Mouse (Mus musculus): ENCODE data around the gene Usb1. TPM values are rescaled to one million over a fixed set of nuclear protein-coding genes. Genes with fewer than 3 reads are reported as not detected.
"Not testable (repeated sequence)": the region's sequence is repeated elsewhere in the genome, so short reads cannot be mapped to it uniquely, and the experiment has no call there.

The Usb1 gene
- polyA plus RNA-seq, 1 experiment from 2014 or later: 42.2 TPM

- DNase-seq (ENCODE audit: low spot score): no peak
- H3K4me1 ChIP-seq: peaks cover 37% of the 10 kb centered on the region
- WGBS: 76% methylated on average over 6 of the region's 6 CpGs
Measured at GRCm38 (mm10) chr8:95362272-95362671, 30.2 kb downstream of the Usb1 start.

GRCm38 (mm10) chr8:95363849-95364248, 31.8 kb downstream of the Usb1 start:
- Histone ChIP-seq H3K27ac (replicated peaks) (no peak overlapping the region), H3K9me3 (0 out of 2 replicates have a peak, but pooled peaks cover 5% of the 10 kb centered on the region), H3K4me1 (peaks cover 29% of the 10 kb centered on the region), H3K4me3 (no peak overlapping the region), H3K27me3 (replicated peaks; ENCODE audit: low read depth, poor library complexity, severe bottlenecking) (no peaks in the 10 kb centered on the region), H3K36me3 (replicated peaks) (peaks cover 25% of the 10 kb centered on the region)
- no peak for DNase-seq (ENCODE audit: low spot score)
- WGBS: 95% methylated on average over 2 of the region's 2 CpGs

More at GRCm38 (mm10) chr8:95362272-95362671, 30.2 kb downstream of the Usb1 start:
- no peak overlapping the region for H3K27ac ChIP-seq (replicated peaks)
- no peak overlapping the region for H3K4me3 ChIP-seq
- 0 out of 2 replicates have a peak, but pooled peaks cover 5% of the 10 kb centered on the region for H3K9me3 ChIP-seq
- H3K27me3 ChIP-seq (replicated peaks; ENCODE audit: low read depth, poor library complexity, severe bottlenecking): no peaks in the 10 kb centered on the region
- peaks cover 10% of the 10 kb centered on the region; the same call in 1 of the 2 replicates for H3K36me3 ChIP-seq (replicated peaks)

- Histone ChIP-seq H3K27ac (replicated peaks) (0 out of 2 replicates have a peak overlapping the region, but pooled peaks have one; percentile 65), H3K36me3 (replicated peaks) (peaks cover 76% of the 10 kb centered on the region), H3K4me3 (peak overlapping the region; percentile 44), H3K27me3 (replicated peaks; ENCODE audit: low read depth, poor library complexity, severe bottlenecking) (no peaks in the 10 kb centered on the region), H3K4me1 (peaks cover 29% of the 10 kb centered on the region), H3K9me3 (no peaks in the 10 kb centered on the region)
- whole genome bisulfite sequencing: 54% methylated on average over 20 of the region's 20 CpGs
- peak; percentile 65 for DNase-seq (ENCODE audit: low spot score)
Measured at GRCm38 (mm10) chr8:95369581-95370326, 37.7 kb downstream of the Usb1 start.

GRCm38 (mm10) chr8:95373389-95374002, 41.4 kb downstream of the Usb1 start:
- WGBS: 83% methylated on average over 12 of the region's 12 CpGs
- peaks cover 54% of the 10 kb centered on the region for H3K36me3 ChIP-seq (replicated peaks)
- no peak overlapping the region for H3K4me3 ChIP-seq
- no peak for DNase-seq (ENCODE audit: low spot score)
- H3K4me1 ChIP-seq: peaks cover 43% of the 10 kb centered on the region
- H3K27ac ChIP-seq (replicated peaks): 0 out of 2 replicates have a peak overlapping the region, but pooled peaks have one; percentile 7
- H3K9me3 ChIP-seq: no peaks in the 10 kb centered on the region
- H3K27me3 ChIP-seq (replicated peaks; ENCODE audit: low read depth, poor library complexity, severe bottlenecking): no peaks in the 10 kb centered on the region

- Histone ChIP-seq H3K9me3 (no peaks in the 10 kb centered on the region), H3K27ac (replicated peaks) (no peak overlapping the region), H3K4me3 (no peak overlapping the region), H3K36me3 (replicated peaks) (peaks cover 45% of the 10 kb centered on the region), H3K4me1 (peaks cover 36% of the 10 kb centered on the region), H3K27me3 (replicated peaks; ENCODE audit: low read depth, poor library complexity, severe bottlenecking) (no peaks in the 10 kb centered on the region)
- 85% methylated on average over 3 of the region's 3 CpGs for WGBS
- DNase-seq (ENCODE audit: low spot score): no peak
Measured at GRCm38 (mm10) chr8:95374429-95374828, 42.3 kb downstream of the Usb1 start.

- Histone ChIP-seq H3K27me3 (replicated peaks; ENCODE audit: low read depth, poor library complexity, severe bottlenecking) (no peaks in the 10 kb centered on the region), H3K4me1 (peaks cover 29% of the 10 kb centered on the region), H3K4me3 (no peak overlapping the region), H3K27ac (replicated peaks) (no peak overlapping the region), H3K36me3 (replicated peaks) (peaks cover 35% of the 10 kb centered on the region), H3K9me3 (no peaks in the 10 kb centered on the region)
- DNase-seq (ENCODE audit: low spot score): no peak
- WGBS: 59% methylated on average over 7 of the region's 7 CpGs
Measured at GRCm38 (mm10) chr8:95375374-95375930, 43.4 kb downstream of the Usb1 start.

GRCm38 (mm10) chr8:95376309-95376999, 44.4 kb downstream of the Usb1 start:
- Histone ChIP-seq H3K36me3 (replicated peaks) (peaks cover 26% of the 10 kb centered on the region), H3K27ac (replicated peaks) (no peak overlapping the region)
- WGBS: 84% methylated on average over 12 of the region's 12 CpGs

GRCm38 (mm10) chr8:95377101-95377500, 45.0 kb downstream of the Usb1 start:
- 84% methylated on average over 4 of the region's 4 CpGs for WGBS
- no peak for DNase-seq (ENCODE audit: low spot score)
- Histone ChIP-seq H3K36me3 (replicated peaks) (peaks cover 20% of the 10 kb centered on the region), H3K27ac (replicated peaks) (peak overlapping the region; percentile 40), H3K9me3 (no peaks in the 10 kb centered on the region), H3K27me3 (replicated peaks; ENCODE audit: low read depth, poor library complexity, severe bottlenecking) (no peaks in the 10 kb centered on the region), H3K4me1 (peaks cover 29% of the 10 kb centered on the region), H3K4me3 (no peak overlapping the region)

More at GRCm38 (mm10) chr8:95376309-95376999, 44.4 kb downstream of the Usb1 start:
- H3K9me3 ChIP-seq: no peaks in the 10 kb centered on the region
- no peak for DNase-seq (ENCODE audit: low spot score)
- peaks cover 29% of the 10 kb centered on the region for H3K4me1 ChIP-seq
- no peaks in the 10 kb centered on the region for H3K27me3 ChIP-seq (replicated peaks; ENCODE audit: low read depth, poor library complexity, severe bottlenecking)
- no peak overlapping the region for H3K4me3 ChIP-seq

GRCm38 (mm10) chr8:95377863-95378291, 45.8 kb downstream of the Usb1 start:
- Histone ChIP-seq H3K4me1 (peaks cover 29% of the 10 kb centered on the region), H3K9me3 (no peaks in the 10 kb centered on the region), H3K4me3 (no peak overlapping the region), H3K36me3 (replicated peaks) (peaks cover 12% of the 10 kb centered on the region), H3K27me3 (replicated peaks; ENCODE audit: low read depth, poor library complexity, severe bottlenecking) (no peaks in the 10 kb centered on the region), H3K27ac (replicated peaks) (peak overlapping the region; percentile 40)
- peak; percentile 47 for DNase-seq (ENCODE audit: low spot score)
- 46% methylated on average over 7 of the region's 7 CpGs for WGBS

GRCm38 (mm10) chr8:95378928-95379327, 46.8 kb downstream of the Usb1 start:
- H3K4me1 ChIP-seq: peaks cover 18% of the 10 kb centered on the region
- not testable (repeated sequence) for H3K9me3 ChIP-seq; H3K36me3 ChIP-seq (replicated peaks); DNase-seq (ENCODE audit: low spot score); H3K27me3 ChIP-seq (replicated peaks; ENCODE audit: low read depth, poor library complexity, severe bottlenecking); H3K4me3 ChIP-seq; H3K27ac ChIP-seq (replicated peaks)
- 95% methylated on average over 11 of the region's 11 CpGs for WGBS

- DNase-seq (ENCODE audit: low spot score): no peak
- peaks cover 14% of the 10 kb centered on the region for H3K4me1 ChIP-seq
- H3K4me3 ChIP-seq: no peak overlapping the region
- H3K9me3 ChIP-seq: no peaks in the 10 kb centered on the region
- H3K36me3 ChIP-seq (replicated peaks): no peaks in the 10 kb centered on the region
- H3K27me3 ChIP-seq (replicated peaks; ENCODE audit: low read depth, poor library complexity, severe bottlenecking): no peaks in the 10 kb centered on the region
- no peak overlapping the region for H3K27ac ChIP-seq (replicated peaks)
Measured at GRCm38 (mm10) chr8:95380953-95381352, 48.9 kb downstream of the Usb1 start.

GRCm38 (mm10) chr8:95381595-95381994, 49.5 kb downstream of the Usb1 start:
- 92% methylated on average over 3 of the region's 3 CpGs for WGBS
- H3K4me1 ChIP-seq: peaks cover 14% of the 10 kb centered on the region
- no peak overlapping the region for H3K27ac ChIP-seq (replicated peaks)
- no peaks in the 10 kb centered on the region for H3K9me3 ChIP-seq
- H3K27me3 ChIP-seq (replicated peaks; ENCODE audit: low read depth, poor library complexity, severe bottlenecking): no peaks in the 10 kb centered on the region
- H3K4me3 ChIP-seq: no peak overlapping the region
- H3K36me3 ChIP-seq (replicated peaks): no peaks in the 10 kb centered on the region
- no peak for DNase-seq (ENCODE audit: low spot score)
